Mouse (Mus musculus): Measurements from ENCODE around the gene Pef1. TPM values are rescaled to one million over a fixed set of nuclear protein-coding genes. Genes with fewer than 3 reads are reported as not detected.

The Pef1 gene
- polyA plus RNA-seq, 1 experiment from 2014 or later, result 69.1 TPM

DNA sequence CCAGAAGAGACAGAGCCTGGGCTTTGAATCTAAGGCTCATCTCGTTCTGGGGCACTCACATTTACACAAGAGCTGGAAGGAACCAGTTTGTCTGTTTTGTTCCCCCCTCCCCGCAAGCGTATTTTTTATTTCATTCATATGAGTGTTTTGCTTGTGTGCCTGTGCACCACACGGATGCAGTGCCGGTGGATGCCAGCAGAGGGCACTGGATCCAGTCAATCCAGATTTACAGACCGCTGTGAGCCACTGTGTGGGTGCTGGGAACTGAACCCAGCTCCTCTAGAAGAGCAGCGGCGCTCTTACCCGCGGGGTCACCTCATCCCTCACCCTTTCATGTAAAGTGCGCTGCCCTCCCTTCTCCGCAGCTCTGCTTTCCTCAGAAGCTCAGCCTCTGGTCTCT lies 1.3 kb downstream of the Pef1 start:
- Histone ChIP-seq H3K9me3 (no peaks in the 10 kb centered on the region), H3K36me3 (no peaks in the 10 kb centered on the region), H3K27me3 (0 out of 2 replicates have a peak, but pooled peaks cover 2% of the 10 kb centered on the region), H3K4me2 (no peak overlapping the region), H3K4me1 (replicated peaks) (peaks cover 18% of the 10 kb centered on the region), H3K4me3 (no peak overlapping the region), H3K27ac (replicated peaks) (no peak overlapping the region), H3K9ac (no peak overlapping the region)
- no peak for ATAC-seq (ENCODE audit: low FRiP score, low read depth)
- WGBS, result 84% methylated on average over 12 of the region's 12 CpGs

- H3K4me1 ChIP-seq (replicated peaks), result peaks cover 22% of the 10 kb centered on the region
- H3K27me3 ChIP-seq, result 0 out of 2 replicates have a peak, but pooled peaks cover 2% of the 10 kb centered on the region
- H3K4me2 ChIP-seq, result no peak overlapping the region
- no peaks in the 10 kb centered on the region for H3K36me3 ChIP-seq
- 85% methylated on average over 4 of the region's 4 CpGs for WGBS
- ATAC-seq (ENCODE audit: low FRiP score, low read depth), result no peak
- no peak overlapping the region for H3K27ac ChIP-seq (replicated peaks)
- H3K9ac ChIP-seq, result no peak overlapping the region
- H3K4me3 ChIP-seq, result no peak overlapping the region
- H3K9me3 ChIP-seq, result no peaks in the 10 kb centered on the region
Observed at GRCm38 (mm10) chr4:130104584-130104983, 2.2 kb downstream of the Pef1 start.

DNA sequence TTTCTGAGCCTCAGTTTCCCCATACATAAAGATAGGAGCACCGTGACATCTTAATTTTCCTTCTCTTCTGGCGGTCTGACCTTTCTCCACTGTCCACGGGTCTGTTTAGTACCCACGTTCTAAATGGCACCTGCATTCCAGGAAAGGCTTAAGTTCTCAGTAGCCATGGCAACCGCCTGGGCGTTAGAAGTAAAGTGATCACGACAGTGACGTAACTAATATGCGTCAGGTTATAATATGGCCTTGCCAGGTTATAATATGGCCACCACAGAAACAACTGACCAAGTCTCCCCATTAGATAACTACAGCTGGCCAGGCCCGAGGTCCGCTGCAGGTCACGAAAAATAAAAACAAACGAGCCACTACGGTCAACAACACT lies 4.7 kb downstream of the Pef1 start:
- H3K4me3 ChIP-seq, result peak overlapping the region; percentile 80
- peaks cover 13% of the 10 kb centered on the region for H3K4me1 ChIP-seq (replicated peaks)
- 11% methylated on average over 14 of the region's 14 CpGs for WGBS
- peak; percentile 80 for ATAC-seq (ENCODE audit: low FRiP score, low read depth)
- 0 out of 2 replicates have a peak overlapping the region, but pooled peaks have one; percentile 52 for H3K9ac ChIP-seq
- H3K9me3 ChIP-seq, result no peaks in the 10 kb centered on the region
- no peaks in the 10 kb centered on the region for H3K36me3 ChIP-seq
- 0 out of 2 replicates have a peak, but pooled peaks cover under 1% of the 10 kb centered on the region for H3K27me3 ChIP-seq
- peak overlapping the region; percentile 77 for H3K27ac ChIP-seq (replicated peaks)
- peak overlapping the region; percentile 79 for H3K4me2 ChIP-seq

GRCm38 (mm10) chr4:130107444-130108131 lies 5.2 kb downstream of the Pef1 start:
- peak overlapping the region; percentile 52 for H3K9ac ChIP-seq
- H3K9me3 ChIP-seq, result no peaks in the 10 kb centered on the region
- WGBS, result 1% methylated on average over 39 of the region's 39 CpGs
- peak overlapping the region; percentile 80 for H3K4me3 ChIP-seq
- no peaks in the 10 kb centered on the region for H3K27me3 ChIP-seq
- peak overlapping the region; percentile 77 for H3K27ac ChIP-seq (replicated peaks)
- H3K4me2 ChIP-seq, result peak overlapping the region; percentile 79
- ATAC-seq (ENCODE audit: low FRiP score, low read depth), result peak; percentile 97
- H3K4me1 ChIP-seq (replicated peaks), result peaks cover 12% of the 10 kb centered on the region
- H3K36me3 ChIP-seq, result no peaks in the 10 kb centered on the region

GRCm38 (mm10) chr4:130108929-130109328 lies 6.6 kb downstream of the Pef1 start:
- Histone ChIP-seq H3K9ac (no peak overlapping the region), H3K36me3 (no peaks in the 10 kb centered on the region), H3K4me1 (replicated peaks) (peaks cover 12% of the 10 kb centered on the region), H3K27ac (replicated peaks) (no peak overlapping the region), H3K4me2 (no peak overlapping the region), H3K4me3 (no peak overlapping the region), H3K27me3 (no peaks in the 10 kb centered on the region), H3K9me3 (no peaks in the 10 kb centered on the region)
- 85% methylated on average over 3 of the region's 3 CpGs for WGBS
- ATAC-seq (ENCODE audit: low FRiP score, low read depth), result no peak

GRCm38 (mm10) chr4:130109666-130110065 lies 7.3 kb downstream of the Pef1 start:
- no peak overlapping the region for H3K4me3 ChIP-seq
- 93% methylated on average over 9 of the region's 9 CpGs for WGBS
- peaks cover 12% of the 10 kb centered on the region for H3K4me1 ChIP-seq (replicated peaks)
- no peak overlapping the region for H3K9ac ChIP-seq
- no peak for ATAC-seq (ENCODE audit: low FRiP score, low read depth)
- H3K27ac ChIP-seq (replicated peaks), result no peak overlapping the region
- no peaks in the 10 kb centered on the region for H3K27me3 ChIP-seq
- H3K9me3 ChIP-seq, result no peaks in the 10 kb centered on the region
- no peaks in the 10 kb centered on the region for H3K36me3 ChIP-seq
- no peak overlapping the region for H3K4me2 ChIP-seq

GRCm38 (mm10) chr4:130110091-130110490 lies 7.7 kb downstream of the Pef1 start:
- Histone ChIP-seq H3K27ac (replicated peaks) (no peak overlapping the region), H3K36me3 (no peaks in the 10 kb centered on the region), H3K9ac (no peak overlapping the region), H3K4me1 (replicated peaks) (peaks cover 12% of the 10 kb centered on the region), H3K27me3 (no peaks in the 10 kb centered on the region), H3K4me3 (no peak overlapping the region), H3K4me2 (no peak overlapping the region), H3K9me3 (no peaks in the 10 kb centered on the region)
- no peak for ATAC-seq (ENCODE audit: low FRiP score, low read depth)
- 87% methylated on average over 7 of the region's 7 CpGs for WGBS

DNA sequence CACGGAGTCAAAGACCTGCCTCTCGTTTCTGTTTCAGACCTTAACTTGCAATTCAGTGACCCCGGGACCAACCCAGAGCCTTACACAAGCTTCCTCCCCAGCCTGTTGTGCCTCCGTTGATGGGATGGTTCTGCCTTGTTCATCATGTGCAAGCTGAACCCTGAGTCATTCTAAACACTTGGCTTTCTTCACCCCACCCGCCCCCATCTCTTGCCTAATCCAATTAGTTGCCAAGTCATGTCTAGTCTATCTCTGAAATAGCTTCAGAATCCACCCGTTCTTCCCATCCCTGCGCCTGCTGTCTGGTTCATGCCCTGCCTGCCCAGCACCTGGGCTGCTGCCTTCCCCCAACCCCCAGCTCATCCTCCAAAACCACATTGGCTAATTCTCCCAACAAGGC lies 9.9 kb downstream of the Pef1 start:
- no peaks in the 10 kb centered on the region for H3K27me3 ChIP-seq
- H3K36me3 ChIP-seq, result no peaks in the 10 kb centered on the region
- H3K4me3 ChIP-seq, result no peak overlapping the region
- WGBS, result 85% methylated on average over 7 of the region's 7 CpGs
- no peak overlapping the region for H3K9ac ChIP-seq
- H3K4me2 ChIP-seq, result no peak overlapping the region
- no peaks in the 10 kb centered on the region for H3K9me3 ChIP-seq
- ATAC-seq (ENCODE audit: low FRiP score, low read depth), result no peak
- H3K27ac ChIP-seq (replicated peaks), result no peak overlapping the region
- H3K4me1 ChIP-seq (replicated peaks), result peaks cover 12% of the 10 kb centered on the region

GRCm38 (mm10) chr4:130112732-130113131 lies 10.4 kb downstream of the Pef1 start:
- Histone ChIP-seq H3K36me3 (no peaks in the 10 kb centered on the region), H3K27ac (replicated peaks) (no peak overlapping the region), H3K9ac (no peak overlapping the region), H3K4me3 (no peak overlapping the region), H3K27me3 (no peaks in the 10 kb centered on the region), H3K9me3 (no peaks in the 10 kb centered on the region), H3K4me1 (replicated peaks) (peaks cover 12% of the 10 kb centered on the region), H3K4me2 (no peak overlapping the region)
- WGBS, result 95% methylated on average over 1 of the region's 1 CpGs
- no peak for ATAC-seq (ENCODE audit: low FRiP score, low read depth)

DNA sequence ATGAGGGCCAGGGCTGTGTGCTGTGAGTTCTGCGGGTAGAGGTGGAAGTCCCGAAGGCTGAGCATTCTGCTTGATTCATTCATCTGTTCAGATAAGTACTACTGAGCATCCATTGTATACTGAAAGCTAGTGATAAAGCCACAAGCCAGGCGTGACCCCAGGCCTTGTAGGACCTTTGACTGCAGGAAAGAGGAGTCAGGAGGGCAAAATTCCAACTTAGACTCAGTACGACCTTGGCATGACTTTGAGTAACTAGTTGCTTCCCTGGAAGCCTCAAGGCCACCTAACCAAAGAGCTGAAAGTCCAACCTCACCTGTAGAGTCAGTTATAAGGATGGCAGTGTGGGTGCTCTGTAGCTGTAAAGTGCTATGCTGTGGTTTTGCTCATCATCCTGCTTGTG lies 18.4 kb downstream of the Pef1 start:
- 74% methylated on average over 4 of the region's 4 CpGs for WGBS
- Histone ChIP-seq H3K36me3 (peaks cover 11% of the 10 kb centered on the region), H3K9me3 (no peaks in the 10 kb centered on the region), H3K27ac (replicated peaks) (no peak overlapping the region), H3K4me1 (replicated peaks) (no peaks in the 10 kb centered on the region), H3K4me2 (no peak overlapping the region), H3K4me3 (no peak overlapping the region), H3K9ac (no peak overlapping the region), H3K27me3 (no peaks in the 10 kb centered on the region)
- no peak for ATAC-seq (ENCODE audit: low FRiP score, low read depth)

GRCm38 (mm10) chr4:130121560-130121959 lies 19.2 kb downstream of the Pef1 start:
- no peak overlapping the region for H3K4me3 ChIP-seq
- no peak overlapping the region for H3K4me2 ChIP-seq
- no peak overlapping the region for H3K9ac ChIP-seq
- no peak overlapping the region for H3K27ac ChIP-seq (replicated peaks)
- no peaks in the 10 kb centered on the region for H3K27me3 ChIP-seq
- no peaks in the 10 kb centered on the region for H3K9me3 ChIP-seq
- no peaks in the 10 kb centered on the region for H3K4me1 ChIP-seq (replicated peaks)
- 71% methylated on average over 8 of the region's 8 CpGs for WGBS
- ATAC-seq (ENCODE audit: low FRiP score, low read depth), result no peak
- H3K36me3 ChIP-seq, result peaks cover 16% of the 10 kb centered on the region

DNA sequence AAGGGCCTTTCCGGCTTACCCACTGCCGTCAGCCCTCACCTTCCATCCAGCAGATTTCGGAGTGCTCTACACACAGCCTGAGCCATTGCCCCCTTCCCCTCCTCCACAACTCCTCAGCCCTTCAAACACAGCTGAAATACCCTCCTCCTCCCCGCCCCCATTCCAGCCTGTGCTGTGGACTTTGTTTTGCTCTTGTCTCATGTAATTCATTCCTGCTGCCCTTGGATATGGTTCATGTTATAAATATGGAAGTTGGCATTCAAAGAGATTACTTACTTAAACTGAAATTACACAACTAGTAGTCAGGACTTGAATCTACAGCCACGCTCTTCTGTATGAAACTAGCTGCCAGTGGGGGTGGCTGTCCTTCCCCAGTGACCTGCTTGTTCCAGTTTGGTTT lies 20.7 kb downstream of the Pef1 start:
- Histone ChIP-seq H3K9me3 (no peaks in the 10 kb centered on the region), H3K4me3 (no peak overlapping the region), H3K27ac (replicated peaks) (no peak overlapping the region), H3K36me3 (peaks cover 19% of the 10 kb centered on the region), H3K9ac (no peak overlapping the region), H3K4me2 (no peak overlapping the region), H3K27me3 (no peaks in the 10 kb centered on the region), H3K4me1 (replicated peaks) (no peaks in the 10 kb centered on the region)
- WGBS, result 89% methylated on average over 5 of the region's 5 CpGs
- ATAC-seq (ENCODE audit: low FRiP score, low read depth), result no peak

- H3K9me3 ChIP-seq, result no peaks in the 10 kb centered on the region
- H3K27me3 ChIP-seq, result no peaks in the 10 kb centered on the region
- H3K36me3 ChIP-seq, result peaks cover 19% of the 10 kb centered on the region
- H3K4me2 ChIP-seq, result no peak overlapping the region
- ATAC-seq (ENCODE audit: low FRiP score, low read depth), result no peak
- no peak overlapping the region for H3K9ac ChIP-seq
- 93% methylated on average over 4 of the region's 4 CpGs for WGBS
- H3K4me3 ChIP-seq, result no peak overlapping the region
- no peak overlapping the region for H3K27ac ChIP-seq (replicated peaks)
- H3K4me1 ChIP-seq (replicated peaks), result no peaks in the 10 kb centered on the region
Observed at GRCm38 (mm10) chr4:130124110-130124509, 21.8 kb downstream of the Pef1 start.

Data from hindbrain, embryonic 15.5 days (tissue).